Mouse (Mus musculus) stomach, postnatal 0 days (tissue): ENCODE data around the gene Pltp. TPM values are rescaled to one million over a fixed set of nuclear protein-coding genes. Genes with fewer than 3 reads are reported as not detected.
"Not testable (repeated sequence)": the region's sequence is repeated elsewhere in the genome, so short reads cannot be mapped to it uniquely, and the experiment has no call there.

ENCODE experiments used
- ATAC-seq: fragments of 200-750 bp; cut with Nextera tagmentation; 2 replicates; pipeline ENCODE4 v1.8.0; 2017; ENCODE audit not compliant: low FRiP score, low TSS enrichment
- DNase-seq: peaks from one replicate; pipeline ENCODE4 v3.0.0-alpha.2; 2016; ENCODE audit warnings: low spot score
- H3K27ac ChIP-seq: fragments of 300-500 bp; sonication (generic); replicated peaks from 2 replicates; pipeline ENCODE4 v1.5.1; 2014; ENCODE audit warnings: mild to moderate bottlenecking, control low read depth
- H3K27me3 ChIP-seq: fragments of 300-500 bp; sonication (generic); 2 replicates; pipeline ENCODE4 v1.6.1; 2014; ENCODE audit warnings: low read length; ENCODE audit not compliant: control insufficient read depth, insufficient read depth
- H3K36me3 ChIP-seq: fragments of 300-500 bp; sonication (generic); 2 replicates; pipeline ENCODE4 v1.6.1; 2014; ENCODE audit warnings: low read length, mixed read lengths; ENCODE audit not compliant: control insufficient read depth, insufficient read depth
- H3K4me1 ChIP-seq: fragments of 300-500 bp; sonication (generic); replicated peaks from 2 replicates; pipeline ENCODE4 v1.6.1; 2014; ENCODE audit warnings: antibody characterized with exemption; ENCODE audit not compliant: control insufficient read depth, insufficient read depth
- H3K4me2 ChIP-seq: fragments of 300-500 bp; sonication (generic); replicated peaks from 2 replicates; pipeline ENCODE4 v1.6.1; 2014; ENCODE audit warnings: low read depth, mild to moderate bottlenecking, control low read depth, moderate library complexity
- H3K4me3 ChIP-seq: fragments of 300-500 bp; sonication (generic); 2 replicates; pipeline ENCODE4 v1.5.1; 2014; ENCODE audit warnings: low read depth, low read length, control low read depth
- H3K9ac ChIP-seq: fragments of 300-500 bp; sonication (generic); 2 replicates; pipeline ENCODE4 v1.6.1; 2014; ENCODE audit warnings: mild to moderate bottlenecking, low read length, control low read depth, mixed read lengths
- H3K9me3 ChIP-seq: fragments of 300-500 bp; sonication (generic); 2 replicates; pipeline ENCODE4 v1.6.1; 2016; ENCODE audit warnings: low read length; ENCODE audit not compliant: control insufficient read depth
- CTCF ChIP-seq: IDR thresholded peaks from 2 replicates; pipeline ENCODE4 v1.5.1; 2016; ENCODE audit warnings: antibody characterized with exemption, low read depth, mild to moderate bottlenecking, moderate library complexity
- EP300 ChIP-seq: optimal IDR thresholded peaks from 2 replicates; pipeline ENCODE3; 2016; ENCODE audit warnings: antibody characterized with exemption
- WGBS: fragments of 180-500 bp; shearing (Covaris S2); extraction: QIAGEN DNeasy Blood & Tissue Kit; methylation state at CpG from one replicate; pipeline ENCODE4 v1.1.7; 2014; 5-methylcytosine and 5-hydroxymethylcytosine counted together
- polyA plus RNA-seq: library from polyadenylated mRNA; unstranded; fragments of >200 nt; fragmentation: Nextera tagmentation; extraction: Ambion mirVana; gene quantifications from 2 replicates; pipeline ENCODE4 v1.2.1, GENCODE M21; 2015

The Pltp gene
- polyA plus RNA-seq, 1 experiment from 2014 or later, result 42.7 TPM

GRCm38 (mm10) chr2:164859640-164860432 lies 2.3 kb upstream of the Pltp start:
- ATAC-seq, result peak; percentile 53
- no peaks in the 10 kb centered on the region for H3K36me3 ChIP-seq
- 68% methylated on average over 9 of the region's 9 CpGs for WGBS
- H3K9ac ChIP-seq, result no peak overlapping the region
- TF ChIP-seq EP300, result no peak
- TF ChIP-seq CTCF, result no peak
- H3K27ac ChIP-seq, result no peak overlapping the region
- H3K27me3 ChIP-seq, result no peaks in the 10 kb centered on the region
- H3K4me3 ChIP-seq, result no peak overlapping the region
- peak; percentile 30 for DNase-seq
- no peak overlapping the region for H3K4me2 ChIP-seq
- peaks cover 8% of the 10 kb centered on the region; the same call in 1 of the 2 replicates for H3K4me1 ChIP-seq
- no peaks in the 10 kb centered on the region for H3K9me3 ChIP-seq

GRCm38 (mm10) chr2:164859155-164859554 lies 1.6 kb upstream of the Pltp start:
- 77% methylated on average over 2 of the region's 2 CpGs for WGBS
- Histone ChIP-seq H3K27me3 (no peaks in the 10 kb centered on the region), H3K4me2 (no peak overlapping the region), H3K9ac (no peak overlapping the region), H3K4me1 (peaks cover 8% of the 10 kb centered on the region; the same call in 1 of the 2 replicates), H3K4me3 (no peak overlapping the region), H3K9me3 (no peaks in the 10 kb centered on the region), H3K27ac (no peak overlapping the region), H3K36me3 (no peaks in the 10 kb centered on the region)
- ATAC-seq (no peak), DNase-seq (no peak)
- TF ChIP-seq CTCF, result no peak
- TF ChIP-seq EP300, result no peak

DNA sequence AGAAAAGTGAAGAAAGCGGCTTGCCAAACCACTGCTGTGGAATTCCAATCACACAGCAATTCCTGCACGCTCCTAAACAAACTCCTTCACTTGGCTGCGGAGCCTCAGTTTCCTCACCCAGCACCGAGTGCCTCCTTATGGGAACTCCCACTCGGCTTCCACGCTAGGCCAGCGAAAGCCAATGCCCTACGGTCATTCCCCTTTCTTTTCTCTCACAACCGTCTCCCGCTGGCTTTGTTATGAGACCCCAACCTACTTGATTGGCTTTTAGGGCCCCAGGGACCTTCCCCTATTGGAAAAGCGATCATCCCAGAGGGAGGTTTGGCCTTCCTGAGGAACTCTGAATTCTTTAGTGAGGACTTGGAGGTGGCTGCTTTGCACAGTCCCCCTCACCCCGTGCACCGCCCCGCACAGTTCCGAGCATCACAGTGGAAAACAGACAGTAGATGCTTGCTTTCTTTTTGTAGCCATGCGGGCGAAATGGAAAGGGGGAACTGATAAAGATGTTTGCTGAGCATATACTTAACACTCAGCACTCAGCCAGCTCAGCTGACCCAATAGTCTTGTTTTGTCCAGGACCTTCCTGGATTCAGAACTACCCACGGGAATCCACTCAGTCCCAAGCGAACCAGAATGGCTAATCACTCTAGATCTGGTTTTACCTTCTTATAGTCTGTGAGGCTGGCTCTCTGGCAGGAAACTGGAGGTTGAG lies 487 bp upstream of the Pltp start:
- TF ChIP-seq CTCF (no peak), EP300 (no peak)
- H3K36me3 ChIP-seq, result no peaks in the 10 kb centered on the region
- WGBS, result 18% methylated on average over 19 of the region's 19 CpGs
- DNase-seq (no peak), ATAC-seq (no peak)
- H3K4me3 ChIP-seq, result peak overlapping the region; percentile 54
- peaks cover 8% of the 10 kb centered on the region; the same call in 1 of the 2 replicates for H3K4me1 ChIP-seq
- H3K27ac ChIP-seq, result 0 out of 2 replicates have a peak overlapping the region, but pooled peaks have one; percentile 45
- H3K9me3 ChIP-seq, result no peaks in the 10 kb centered on the region
- no peaks in the 10 kb centered on the region for H3K27me3 ChIP-seq
- peak overlapping the region; percentile 82 for H3K4me2 ChIP-seq
- no peak overlapping the region; the same call in 1 of the 2 replicates for H3K9ac ChIP-seq

DNA sequence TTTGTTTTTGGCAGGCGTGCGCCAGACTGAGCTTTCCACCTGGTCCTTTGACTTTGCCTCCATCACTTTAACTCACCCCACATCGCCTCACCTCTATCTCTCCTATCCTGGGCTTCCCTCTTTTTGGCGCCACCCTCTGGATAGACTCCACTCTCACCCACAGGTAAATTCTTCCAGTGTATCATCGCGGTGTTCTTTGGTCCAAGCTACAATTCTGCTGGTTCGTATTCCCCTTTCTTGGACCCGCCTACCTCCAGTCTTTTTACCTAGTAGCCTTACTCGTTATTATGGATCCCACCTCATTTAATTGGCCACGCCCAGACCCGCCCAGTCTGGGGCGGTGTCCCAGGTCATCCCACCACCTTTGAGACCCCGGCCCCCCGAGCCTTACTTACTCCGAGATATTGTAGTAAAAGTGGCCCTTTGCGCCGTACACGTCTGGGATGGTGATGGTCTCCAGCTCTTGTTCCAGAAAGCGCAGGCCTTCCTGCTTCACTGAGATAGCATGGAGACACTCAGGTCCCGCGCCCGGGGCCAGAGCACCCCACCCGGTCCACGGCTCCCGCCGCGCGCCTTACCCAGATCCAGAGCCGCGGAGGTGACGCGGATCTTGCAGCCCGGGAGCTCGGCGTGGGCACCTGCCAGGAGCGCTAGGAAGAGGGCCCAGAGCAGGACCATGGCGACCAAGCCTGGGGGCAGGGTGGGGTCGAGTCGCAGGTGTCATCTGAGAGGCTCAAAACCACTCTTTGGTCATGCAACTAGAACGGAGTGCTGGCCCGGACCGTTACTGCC lies 1.0 kb downstream of the Pltp start:
- H3K9me3 ChIP-seq, result no peaks in the 10 kb centered on the region
- H3K27ac ChIP-seq, result peak overlapping the region; percentile 30; the same call in 1 of the 2 replicates
- DNase-seq (no peak), ATAC-seq (peak; percentile 18; the same call in 1 of the 2 replicates)
- H3K4me3 ChIP-seq, result peak overlapping the region; percentile 54
- 3% methylated on average over 42 of the region's 42 CpGs for WGBS
- H3K36me3 ChIP-seq, result no peaks in the 10 kb centered on the region
- TF ChIP-seq CTCF (peak; percentile 41), EP300 (no peak)
- peaks cover 5% of the 10 kb centered on the region; the same call in 1 of the 2 replicates for H3K4me1 ChIP-seq
- H3K27me3 ChIP-seq, result no peaks in the 10 kb centered on the region
- peak overlapping the region; percentile 82 for H3K4me2 ChIP-seq
- H3K9ac ChIP-seq, result peak overlapping the region; percentile 62

DNA sequence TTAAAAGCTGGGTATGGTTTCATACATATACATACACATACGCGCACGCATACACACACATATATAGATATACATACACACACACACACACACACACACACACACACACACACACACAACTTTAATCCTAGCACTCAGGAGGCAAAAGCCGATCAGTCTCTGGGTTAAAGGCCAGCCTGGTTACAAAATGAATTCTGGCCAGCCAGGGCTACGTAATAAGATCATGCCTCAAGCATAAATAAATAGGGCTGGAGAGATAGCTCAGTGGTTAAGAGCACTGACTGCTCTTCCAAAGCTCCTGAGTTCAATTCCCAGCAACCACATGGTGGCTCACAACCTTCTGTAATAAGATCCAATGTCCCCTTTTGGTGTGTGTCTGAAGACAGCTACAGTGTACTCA lies 1.9 kb downstream of the Pltp start:
- H3K27me3 ChIP-seq, H3K4me3 ChIP-seq, H3K4me2 ChIP-seq, H3K4me1 ChIP-seq, DNase-seq, H3K36me3 ChIP-seq, H3K9ac ChIP-seq, H3K27ac ChIP-seq, ATAC-seq, H3K9me3 ChIP-seq: not testable (repeated sequence)
- WGBS, result 78% methylated on average over 5 of the region's 5 CpGs
